Mouse (Mus musculus) thymus, adult 2 months (tissue): ENCODE measurements around the gene Ctc1. TPM values are rescaled to one million over a fixed set of nuclear protein-coding genes. Genes with fewer than 3 reads are reported as not detected.

Experiments used
- DNase-seq: peaks from one replicate; pipeline ENCODE4 v3.0.0; 2021
- H3K27ac ChIP-seq: fragments of 200-500 bp; 2 replicates; pipeline ENCODE4 v1.5.1; 2012; ENCODE audit warnings: low read length, control low read depth; ENCODE audit not compliant: control insufficient read depth, insufficient read depth
- H3K27me3 ChIP-seq: fragments of 200-500 bp; 2 replicates; pipeline ENCODE4 v1.6.1; 2012; ENCODE audit warnings: mild to moderate bottlenecking, low read length, moderate library complexity, mixed read lengths; ENCODE audit not compliant: control insufficient read depth, insufficient read depth
- H3K36me3 ChIP-seq: fragments of 200-500 bp; 2 replicates; pipeline ENCODE4 v1.6.1; 2012; ENCODE audit warnings: mild to moderate bottlenecking, low read length, moderate library complexity; ENCODE audit not compliant: control insufficient read depth, insufficient read depth
- H3K4me1 ChIP-seq: fragments of 200-500 bp; replicated peaks from 2 replicates; pipeline ENCODE4 v1.6.1; 2012; ENCODE audit warnings: low read length; ENCODE audit not compliant: control insufficient read depth, insufficient read depth
- H3K4me3 ChIP-seq: fragments of 200-500 bp; 2 replicates; pipeline ENCODE4 v1.5.1; 2012; ENCODE audit warnings: mild to moderate bottlenecking, low read length, control low read depth, moderate library complexity; ENCODE audit not compliant: control insufficient read depth, insufficient read depth
- CTCF ChIP-seq: fragments of 200-500 bp; IDR thresholded peaks from 2 replicates; pipeline ENCODE4 v1.5.1; 2012; ENCODE audit warnings: mild to moderate bottlenecking, control low read depth, low read length, moderate library complexity, borderline replicate concordance; ENCODE audit not compliant: control insufficient read depth, poor library complexity, insufficient read depth; ENCODE audit errors: extremely low read depth
- POLR2A ChIP-seq: fragments of 200-500 bp; IDR thresholded peaks from 2 replicates; pipeline ENCODE4 v1.6.1; 2012; ENCODE audit warnings: mild to moderate bottlenecking, low read length, control low read depth, moderate library complexity; ENCODE audit not compliant: control insufficient read depth, poor library complexity, insufficient read depth; ENCODE audit errors: extremely low read depth
- WGBS: fragments of 180-500 bp; shearing (Covaris S2); methylation state at CpG from one replicate; pipeline ENCODE4 v1.1.7; 2018; 5-methylcytosine and 5-hydroxymethylcytosine counted together
- polyA plus RNA-seq: library from polyadenylated mRNA; depleted of rRNA; stranded (reverse); fragments of >200 nt; gene quantifications from 2 replicates; pipeline ENCODE4 v1.2.3, GENCODE M21; 2012

Ctc1 gene
- polyA plus RNA-seq, 1 experiment, result 57.8 TPM

DNA sequence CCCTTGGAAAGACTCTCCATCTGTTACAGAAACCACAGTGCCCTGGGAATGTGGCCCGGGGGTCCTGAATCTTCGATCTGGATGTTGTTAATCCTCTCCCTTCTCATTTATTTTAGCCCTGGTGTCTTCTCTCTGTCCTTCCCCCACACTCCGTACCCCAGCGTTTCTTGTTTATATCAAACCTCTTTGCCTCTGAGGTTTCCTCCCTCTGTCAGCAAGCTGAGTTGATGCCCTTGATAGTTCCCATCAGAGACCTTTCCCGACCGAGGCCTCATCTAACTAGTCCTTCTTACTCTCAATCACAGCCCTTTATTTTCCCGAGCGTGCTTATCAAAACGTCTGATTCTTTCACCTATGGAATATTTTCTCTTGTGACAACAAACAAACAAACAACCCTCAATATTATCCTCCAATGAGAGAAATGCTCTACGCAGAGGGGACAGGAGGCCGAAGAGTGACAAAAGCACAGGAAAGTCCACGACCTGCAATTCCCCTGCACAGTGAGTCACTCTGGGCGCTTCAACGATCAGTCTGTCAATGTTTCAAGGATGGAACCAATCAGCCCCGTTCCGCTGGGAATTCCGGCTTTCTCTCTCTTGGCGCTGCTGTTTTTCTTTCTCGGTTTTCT lies 43.1 kb downstream of the Ctc1 start:
- no peak for DNase-seq
- no peak for TF ChIP-seq CTCF
- no peak for TF ChIP-seq POLR2A
- WGBS, result under 1% methylated on average over 19 of the region's 19 CpGs
- Histone ChIP-seq H3K27me3 (no peaks in the 10 kb centered on the region), H3K27ac (peak overlapping the region; percentile 75), H3K36me3 (no peaks in the 10 kb centered on the region), H3K4me1 (peaks cover 30% of the 10 kb centered on the region), H3K4me3 (peak overlapping the region; percentile 92)

- H3K4me3 ChIP-seq, result peak within 1 kb of the TSS; percentile 92
- H3K36me3 ChIP-seq, result no peaks in the 10 kb centered on the region
- 0% methylated on average over 64 of the region's 64 CpGs for WGBS
- peaks cover 27% of the 10 kb centered on the region for H3K4me1 ChIP-seq
- DNase-seq, result peak; percentile 94
- no peaks in the 10 kb centered on the region for H3K27me3 ChIP-seq
- peak; percentile 86 for TF ChIP-seq POLR2A
- peak; percentile 44; the same call in 1 of the 2 replicates for TF ChIP-seq CTCF
- peak within 1 kb of the TSS; percentile 75 for H3K27ac ChIP-seq
Measured at GRCm38 (mm10) chr11:69059357-69059974, 43.8 kb downstream of the Ctc1 start, which contains the start of gene Borcs6. TSS of gene Borcs6 (plus strand) at chr11:69059717.

GRCm38 (mm10) chr11:69059975-69060411 lies 44.3 kb downstream of the Ctc1 start:
- under 1% methylated on average over 49 of the region's 49 CpGs for WGBS
- H3K27me3 ChIP-seq, result no peaks in the 10 kb centered on the region
- peak; percentile 58 for DNase-seq
- peak overlapping the region; percentile 84 for H3K4me3 ChIP-seq
- no peak overlapping the region for H3K27ac ChIP-seq
- H3K36me3 ChIP-seq, result no peaks in the 10 kb centered on the region
- H3K4me1 ChIP-seq, result peaks cover 27% of the 10 kb centered on the region
- TF ChIP-seq CTCF (no peak), POLR2A (no peak)

- 10% methylated on average over 40 of the region's 40 CpGs for WGBS
- no peaks in the 10 kb centered on the region for H3K36me3 ChIP-seq
- no peak for DNase-seq
- H3K27ac ChIP-seq, result no peak overlapping the region
- H3K4me3 ChIP-seq, result peak overlapping the region; percentile 84
- H3K4me1 ChIP-seq, result peaks cover 26% of the 10 kb centered on the region
- H3K27me3 ChIP-seq, result no peaks in the 10 kb centered on the region
- TF ChIP-seq CTCF, result no peak
- no peak for TF ChIP-seq POLR2A
Measured at GRCm38 (mm10) chr11:69060448-69061254, 44.9 kb downstream of the Ctc1 start.

DNA sequence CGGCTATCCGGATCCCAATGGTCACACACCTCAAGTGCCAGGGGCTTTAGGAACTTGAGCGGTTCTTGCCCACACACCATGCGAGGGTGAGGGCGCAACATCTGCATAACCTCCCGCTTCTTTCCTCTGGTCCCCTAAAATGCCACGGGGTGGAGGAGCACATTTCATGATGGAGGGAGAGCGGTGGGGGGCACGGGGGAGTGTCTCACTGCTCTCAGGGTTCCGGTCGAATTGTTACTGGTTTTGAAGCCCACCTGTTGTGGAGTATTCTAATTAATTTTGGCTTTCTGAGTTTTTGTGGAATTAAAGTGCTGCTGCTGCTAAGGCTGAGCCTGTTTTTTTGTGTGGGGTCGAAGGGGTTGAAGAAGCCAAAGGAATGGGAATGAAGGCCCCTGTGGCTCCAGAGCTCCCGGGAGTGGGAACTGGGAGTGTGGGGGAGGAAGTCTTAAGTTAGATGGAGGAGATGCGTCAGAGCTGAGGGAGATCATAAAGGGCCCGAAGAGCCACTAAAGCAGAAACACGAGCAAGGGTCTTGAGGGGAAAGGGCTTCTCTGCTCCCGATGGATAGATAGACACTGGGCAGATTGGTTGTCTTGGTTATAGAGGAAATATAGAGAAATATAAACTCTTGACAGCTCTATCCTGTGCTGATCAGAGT lies 45.7 kb downstream of the Ctc1 start:
- Histone ChIP-seq H3K27ac (no peak overlapping the region), H3K4me1 (peaks cover 29% of the 10 kb centered on the region), H3K27me3 (no peaks in the 10 kb centered on the region), H3K4me3 (no peak overlapping the region; the same call in 1 of the 2 replicates), H3K36me3 (no peaks in the 10 kb centered on the region)
- DNase-seq, result no peak
- 83% methylated on average over 17 of the region's 17 CpGs for WGBS
- no peak for TF ChIP-seq POLR2A
- no peak for TF ChIP-seq CTCF

DNA sequence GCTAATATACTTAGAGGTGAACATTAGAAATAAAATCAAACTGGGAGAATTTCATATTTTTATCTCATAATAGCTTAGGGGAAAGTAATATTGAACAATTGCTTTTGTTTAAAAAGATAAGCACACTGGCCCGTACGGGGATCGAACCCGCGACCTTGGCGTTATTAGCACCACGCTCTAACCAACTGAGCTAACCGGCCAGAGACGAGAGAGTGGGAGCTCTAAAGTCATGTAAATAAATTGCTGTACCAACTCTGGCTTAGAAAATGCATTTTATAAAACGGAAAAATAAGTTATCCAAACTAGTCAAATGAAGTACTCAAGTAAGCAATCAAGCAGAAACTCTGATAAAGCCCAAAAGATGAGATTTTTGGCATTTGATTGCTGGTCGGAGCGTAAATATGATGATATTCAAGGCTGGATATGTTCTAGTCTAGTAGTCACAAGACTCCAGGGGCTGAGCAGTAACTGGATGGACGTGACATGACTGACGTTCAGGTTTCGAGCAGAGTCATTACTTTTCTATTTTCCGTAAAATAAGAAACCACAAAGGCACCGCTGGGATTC lies 46.6 kb downstream of the Ctc1 start:
- Histone ChIP-seq H3K27ac (no peak overlapping the region), H3K4me3 (no peak overlapping the region), H3K4me1 (peaks cover 32% of the 10 kb centered on the region), H3K36me3 (no peaks in the 10 kb centered on the region), H3K27me3 (no peaks in the 10 kb centered on the region)
- TF ChIP-seq CTCF (no peak), POLR2A (no peak)
- 1% methylated on average over 17 of the region's 17 CpGs for WGBS
- peak; percentile 67 for DNase-seq
